Mouse (Mus musculus) ES-E14 (cell line): ENCODE results near the gene Calm1.

Experiments used
- CHD2 ChIP-seq: IDR thresholded peaks from 2 replicates; pipeline ENCODE4 v1.6.1; 2014; ENCODE audit warnings: mild to moderate bottlenecking, low read depth, low read length, inconsistent platforms
- HCFC1 ChIP-seq: IDR thresholded peaks from 2 replicates; pipeline ENCODE4 v1.6.1; 2012; ENCODE audit warnings: low read length, inconsistent platforms, borderline replicate concordance; ENCODE audit not compliant: insufficient read depth
- MAFK ChIP-seq: IDR thresholded peaks from 2 replicates; pipeline ENCODE4 v1.6.1; 2014; ENCODE audit warnings: mild to moderate bottlenecking, low read depth, low read length, inconsistent platforms; ENCODE audit not compliant: insufficient read depth
- ZC3H11A ChIP-seq: IDR thresholded peaks from 2 replicates; pipeline ENCODE4 v1.6.1; 2012; ENCODE audit warnings: low read depth, mild to moderate bottlenecking, inconsistent platforms, low read length, borderline replicate concordance
- ZNF384 ChIP-seq: IDR thresholded peaks from 2 replicates; pipeline ENCODE4 v1.6.1; 2012; ENCODE audit warnings: low read depth, low read length, inconsistent platforms

DNA sequence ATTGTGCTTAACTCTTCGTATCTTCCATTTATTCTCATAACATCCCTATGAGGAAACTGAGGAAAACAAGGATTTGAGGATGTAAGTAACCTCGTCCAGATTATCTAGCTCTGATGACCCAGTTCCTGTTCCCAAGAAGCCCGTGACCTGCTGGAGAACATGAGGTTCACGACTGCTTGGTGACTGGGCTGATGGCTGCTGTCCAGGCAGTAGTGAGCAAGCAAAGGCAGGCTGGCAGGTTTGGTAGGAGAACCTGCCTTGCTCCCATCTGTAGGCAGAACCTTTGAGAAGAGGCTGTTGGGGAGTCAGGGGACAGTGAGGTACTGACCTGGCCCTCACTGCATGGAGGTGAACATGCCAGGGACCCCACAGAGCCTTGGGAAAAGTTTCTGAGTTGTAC lies 26.0 kb downstream of the Calm1 start:
- TF ChIP-seq MAFK, result no peak
- no peak for TF ChIP-seq ZNF384
- no peak for TF ChIP-seq HCFC1
- no peak for TF ChIP-seq CHD2
- no peak for TF ChIP-seq ZC3H11A
